Mouse (Mus musculus): Measurements from ENCODE around the gene Cib4.

GRCm38 (mm10) chr5:30556284-30556683 lies 10.6 kb upstream of the Cib4 start:
- TF ChIP-seq CTCF (IDR thresholded peaks at IDR 0.05; ENCODE audit: borderline replicate concordance, insufficient read depth, low read depth, low read length), result no peak
- no peak for TF ChIP-seq POLR2A (IDR thresholded peaks at IDR 0.05; ENCODE audit: borderline replicate concordance, insufficient read depth, low read length)
